ENCODE assay signal across 16 mouse cellular contexts in genomic region chr5:131526666-131527065, GRCm38 (mm10).
DNase-seq lines count a peak whose midpoint lies in the region; ATAC-seq and TF ChIP-seq lines count a peak whose summit lies in the region.
"Had no signal": no experiment of that assay in that cellular context is flagged by ENCODE, and none has a peak within 500 bp of the region (broad histone marks: within the 10 kb centered on the region; RNA-seq: fewer than 3 reads in every experiment).

No protein-coding gene starts in this region.

- H3K4me3 ChIP-seq in ES-E14 (ENCODE audit: insufficient read depth in 1 of 2, low read depth in 1 of 2, low read length in 2 of 2, poor library complexity in 1 of 2, severe bottlenecking in 1 of 2): no peak overlapping the region
- no peak overlapping the region for H3K4me3 ChIP-seq in embryonic facial prominence, embryonic 14.5 days (ENCODE audit: low read depth, low read length)
- H3K4me3 ChIP-seq in limb, embryonic 11.5 days (ENCODE audit: low read depth, low read length): no peak overlapping the region

- DNase-seq in ES-CJ7 (ENCODE audit: low read depth, low spot score) (peak; percentile 83), ES-E14 (ENCODE audit: low read depth, low spot score) (peak; percentile 82)
- DNase-seq in embryonic facial prominence, embryonic 14.5 days (ENCODE audit: low spot score): peak; percentile 80
- peak; percentile 43 for DNase-seq in limb, embryonic 11.5 days (ENCODE audit: low spot score)
- no peak for DNase-seq in heart, adult 9 months (ENCODE audit: low spot score in 2 of 2)
- no peak for DNase-seq in Muller cell, postnatal 12 days (ENCODE audit: inconsistent ontology term)
- DNase-seq in cerebellum, adult 11 months: no peak
- DNase-seq: cerebellum, adult 18-20 months; heart, postnatal 4 days; kidney, adult 8-10 months; layer of hippocampus, adult 9-11 months; lung, adult 2 months; spleen, adult 18-20 months; thymus, postnatal 4 days had no signal

- no peaks in the 10 kb centered on the region for H3K36me3 ChIP-seq in ES-E14 (ENCODE audit: control insufficient read depth, insufficient read depth, low read length, poor library complexity, severe bottlenecking)
- 0 out of 2 replicates have a peak, but pooled peaks cover 3% of the 10 kb centered on the region for H3K36me3 ChIP-seq in embryonic facial prominence, embryonic 14.5 days (ENCODE audit: control insufficient read depth, insufficient read depth, low read length)
- H3K36me3 ChIP-seq in limb, embryonic 11.5 days (ENCODE audit: control insufficient read depth, insufficient read depth, low read length): no peaks in the 10 kb centered on the region; the same call in 1 of the 2 replicates

- H3K9ac ChIP-seq in ES-E14 (ENCODE audit: insufficient read depth, low read depth, low read length, poor library complexity, severe bottlenecking): no peak overlapping the region
- H3K9ac ChIP-seq in embryonic facial prominence, embryonic 14.5 days (ENCODE audit: low read depth, low read length): no peak overlapping the region
- H3K9ac ChIP-seq in limb, embryonic 11.5 days (ENCODE audit: low read length): no peak overlapping the region

- no peaks in the 10 kb centered on the region for H3K9me3 ChIP-seq in ES-E14 (ENCODE audit: control insufficient read depth, insufficient read depth, low read depth, low read length)
- no peaks in the 10 kb centered on the region for H3K9me3 ChIP-seq in embryonic facial prominence, embryonic 14.5 days (ENCODE audit: control insufficient read depth, low read length)
- H3K9me3 ChIP-seq in limb, embryonic 11.5 days (ENCODE audit: control insufficient read depth, low read length): no peaks in the 10 kb centered on the region

- H3K4me2 ChIP-seq in embryonic facial prominence, embryonic 14.5 days (ENCODE audit: low read depth, low read length): no peak overlapping the region
- no peak overlapping the region for H3K4me2 ChIP-seq in limb, embryonic 11.5 days (ENCODE audit: low read depth, severe bottlenecking)

- 0 out of 2 replicates have a peak, but pooled peaks have one; percentile 14 for ATAC-seq in embryonic facial prominence, embryonic 14.5 days (ENCODE audit: low read depth)
- ATAC-seq in limb, embryonic 11.5 days (ENCODE audit: insufficient number of reproducible peaks, low FRiP score, low TSS enrichment, low read depth): peak; percentile 47; the same call in 1 of the 2 replicates

- 16% methylated on average over 3 of the region's 3 CpGs for WGBS in embryonic facial prominence, embryonic 14.5 days
- WGBS in limb, embryonic 11.5 days: 21% methylated on average over 3 of the region's 3 CpGs

- no peak overlapping the region; the same call in 1 of the 2 replicates for H3K27ac ChIP-seq in ES-E14 (ENCODE audit: insufficient read depth, low read depth, low read length, poor library complexity, severe bottlenecking)
- 0 out of 2 replicates have a peak overlapping the region, but pooled peaks have one; percentile 11 for H3K27ac ChIP-seq in embryonic facial prominence, embryonic 14.5 days (replicated peaks; ENCODE audit: low read depth, low read length)
- H3K27ac ChIP-seq in limb, embryonic 11.5 days (replicated peaks; ENCODE audit: low read depth, low read length): peak overlapping the region; percentile 53
- H3K27ac ChIP-seq: stomach, postnatal 0 days had no signal

- H3K27me3 ChIP-seq in embryonic facial prominence, embryonic 14.5 days (replicated peaks; ENCODE audit: control insufficient read depth, insufficient read depth, low read length): no peaks in the 10 kb centered on the region
- H3K27me3 ChIP-seq in limb, embryonic 11.5 days (ENCODE audit: control insufficient read depth, insufficient read depth, low read length): no peaks in the 10 kb centered on the region
- H3K27me3 ChIP-seq: CH12.LX had no signal

- peaks cover 15 to 25% of the 10 kb centered on the region in 2 experiments for H3K4me1 ChIP-seq in ES-E14 (ENCODE audit: control insufficient read depth in 2 of 2, insufficient read depth in 2 of 2, low read length in 2 of 2, poor library complexity in 1 of 2)
- H3K4me1 ChIP-seq in embryonic facial prominence, embryonic 14.5 days (ENCODE audit: control insufficient read depth, insufficient read depth, low read length): peaks cover 42% of the 10 kb centered on the region
- H3K4me1 ChIP-seq in limb, embryonic 11.5 days (ENCODE audit: control insufficient read depth, insufficient read depth, low read length): peaks cover 43% of the 10 kb centered on the region

- in situ Hi-C loops in ES-E14 (cut with MboI; ENCODE audit: low sequenced_read_pairs in 2 of 2, unreplicated experiment in 2 of 2): no loop called here

TF ChIP-seq in ES-E14, 5 proteins besides CTCF, POLR2A, EP300 and RAD21:
- no peak for TF ChIP-seq MAFK (IDR thresholded peaks at IDR 0.05; ENCODE audit: insufficient read depth, low read depth, low read length)
- no peak for TF ChIP-seq HCFC1 (IDR thresholded peaks at IDR 0.05; ENCODE audit: borderline replicate concordance, insufficient read depth, low read length)
- TF ChIP-seq ZNF384 (IDR thresholded peaks at IDR 0.05; ENCODE audit: low read depth, low read length): peak; percentile 71
- peak; percentile 64; the same call in 1 of the 2 replicates for TF ChIP-seq CHD2 (IDR thresholded peaks at IDR 0.05; ENCODE audit: low read depth, low read length)
- TF ChIP-seq ZC3H11A (IDR thresholded peaks at IDR 0.05; ENCODE audit: borderline replicate concordance, low read depth, low read length): no peak

Comparison
In these comparisons a context has a peak if more than half of its experiments do, and no peak if none do; other contexts are left out.
1. DNase-seq: peak in ES-CJ7 (single experiment), ES-E14 (single experiment), embryonic facial prominence, embryonic 14.5 days (single experiment) and limb, embryonic 11.5 days (single experiment); none in heart, adult 9 months (0 of 2), Muller cell, postnatal 12 days (single experiment) and cerebellum, adult 11 months (single experiment).